Mouse (Mus musculus) stomach, postnatal 0 days (tissue): ENCODE data around the gene Zfp595. TPM values are rescaled to one million over a fixed set of nuclear protein-coding genes. Genes with fewer than 3 reads are reported as not detected.

Experiments
- ATAC-seq: fragments of 200-750 bp; cut with Nextera tagmentation; 2 replicates; pipeline ENCODE4 v1.8.0; 2017; ENCODE audit not compliant: low FRiP score, low TSS enrichment
- DNase-seq: peaks from one replicate; pipeline ENCODE4 v3.0.0-alpha.2; 2016; ENCODE audit warnings: low spot score
- H3K27ac ChIP-seq: fragments of 300-500 bp; sonication (generic); replicated peaks from 2 replicates; pipeline ENCODE4 v1.5.1; 2014; ENCODE audit warnings: mild to moderate bottlenecking, control low read depth
- H3K27me3 ChIP-seq: fragments of 300-500 bp; sonication (generic); 2 replicates; pipeline ENCODE4 v1.6.1; 2014; ENCODE audit warnings: low read length; ENCODE audit not compliant: control insufficient read depth, insufficient read depth
- H3K36me3 ChIP-seq: fragments of 300-500 bp; sonication (generic); 2 replicates; pipeline ENCODE4 v1.6.1; 2014; ENCODE audit warnings: low read length, mixed read lengths; ENCODE audit not compliant: control insufficient read depth, insufficient read depth
- H3K4me1 ChIP-seq: fragments of 300-500 bp; sonication (generic); replicated peaks from 2 replicates; pipeline ENCODE4 v1.6.1; 2014; ENCODE audit warnings: antibody characterized with exemption; ENCODE audit not compliant: control insufficient read depth, insufficient read depth
- H3K4me2 ChIP-seq: fragments of 300-500 bp; sonication (generic); replicated peaks from 2 replicates; pipeline ENCODE4 v1.6.1; 2014; ENCODE audit warnings: low read depth, mild to moderate bottlenecking, control low read depth, moderate library complexity
- H3K4me3 ChIP-seq: fragments of 300-500 bp; sonication (generic); 2 replicates; pipeline ENCODE4 v1.5.1; 2014; ENCODE audit warnings: low read depth, low read length, control low read depth
- H3K9ac ChIP-seq: fragments of 300-500 bp; sonication (generic); 2 replicates; pipeline ENCODE4 v1.6.1; 2014; ENCODE audit warnings: mild to moderate bottlenecking, low read length, control low read depth, mixed read lengths
- H3K9me3 ChIP-seq: fragments of 300-500 bp; sonication (generic); 2 replicates; pipeline ENCODE4 v1.6.1; 2016; ENCODE audit warnings: low read length; ENCODE audit not compliant: control insufficient read depth
- CTCF ChIP-seq: IDR thresholded peaks from 2 replicates; pipeline ENCODE4 v1.5.1; 2016; ENCODE audit warnings: antibody characterized with exemption, low read depth, mild to moderate bottlenecking, moderate library complexity
- EP300 ChIP-seq: optimal IDR thresholded peaks from 2 replicates; pipeline ENCODE3; 2016; ENCODE audit warnings: antibody characterized with exemption
- WGBS: fragments of 180-500 bp; shearing (Covaris S2); extraction: QIAGEN DNeasy Blood & Tissue Kit; methylation state at CpG from one replicate; pipeline ENCODE4 v1.1.7; 2014; 5-methylcytosine and 5-hydroxymethylcytosine counted together
- polyA plus RNA-seq: library from polyadenylated mRNA; unstranded; fragments of >200 nt; fragmentation: Nextera tagmentation; extraction: Ambion mirVana; gene quantifications from 2 replicates; pipeline ENCODE4 v1.2.1, GENCODE M21; 2015

Zfp595 gene
- polyA plus RNA-seq, 1 experiment from 2014 or later = 1.2 TPM

GRCm38 (mm10) chr13:67268568-67269369, 63.6 kb downstream of the Zfp595 start:
- peak overlapping the region; percentile 61; the same call in 1 of the 2 replicates for H3K27ac ChIP-seq
- H3K4me3 ChIP-seq = peak overlapping the region; percentile 70
- ATAC-seq (peak; percentile 96), DNase-seq (peak; percentile 69)
- peak overlapping the region; percentile 76 for H3K9ac ChIP-seq
- 5% methylated on average over 18 of the region's 18 CpGs for WGBS
- no peaks in the 10 kb centered on the region for H3K36me3 ChIP-seq
- no peaks in the 10 kb centered on the region for H3K4me1 ChIP-seq
- no peaks in the 10 kb centered on the region for H3K27me3 ChIP-seq
- peak overlapping the region; percentile 70 for H3K4me2 ChIP-seq
- TF ChIP-seq CTCF (no peak), EP300 (no peak)
- H3K9me3 ChIP-seq = no peaks in the 10 kb centered on the region

Other genes starting within 250 kb of the Zfp595 start
- gene Zfp708, start 234.6 kb downstream of the Zfp595 start, polyA plus RNA-seq = 1.8 and 2.3 TPM in 2 replicates
- gene Gm28557, start 224.0 kb downstream of the Zfp595 start, polyA plus RNA-seq = 1.1 and 1.3 TPM in 2 replicates
- 0.06 and 0.10 TPM in 2 replicates for gene Rslcan18, start 216.3 kb downstream of the Zfp595 start, polyA plus RNA-seq
- gene Zfp759, start 210.9 kb downstream of the Zfp595 start, polyA plus RNA-seq = 0.65 and 0.76 TPM in 2 replicates
- gene Rsl1, start 159.4 kb downstream of the Zfp595 start, polyA plus RNA-seq = 4.1 and 4.2 TPM in 2 replicates
- 0.68 and 0.82 TPM in 2 replicates for gene Zfp455, start 138.1 kb downstream of the Zfp595 start, polyA plus RNA-seq
- 0.64 and 0.68 TPM in 2 replicates for gene Zfp458, start 54.1 kb downstream of the Zfp595 start, polyA plus RNA-seq
- gene Zfp457, start 26.1 kb downstream of the Zfp595 start, polyA plus RNA-seq = 0.58 and 0.70 TPM in 2 replicates
- not detected in 2 replicates for gene Gm28044, start 28.0 kb upstream of the Zfp595 start, polyA plus RNA-seq
- gene Zfp953, start 28.0 kb upstream of the Zfp595 start, polyA plus RNA-seq = 0.61 and 0.63 TPM in 2 replicates
- gene Gm28041, start 43.2 kb upstream of the Zfp595 start, polyA plus RNA-seq = 0.44 and 0.47 TPM in 2 replicates
- gene Zfp456, start 43.2 kb upstream of the Zfp595 start, polyA plus RNA-seq = 0.97 and 1.0 TPM in 2 replicates
- 4.1 and 4.8 TPM in 2 replicates for gene Zfp429, start 67.2 kb upstream of the Zfp595 start, polyA plus RNA-seq
- gene Zfp459, start 88.8 kb upstream of the Zfp595 start, polyA plus RNA-seq = 1.3 and 1.5 TPM in 2 replicates
- 4.6 and 4.7 TPM in 2 replicates for gene Zfp874a, start 119.1 kb upstream of the Zfp595 start, polyA plus RNA-seq
- gene Zfp874b, start 151.7 kb upstream of the Zfp595 start, polyA plus RNA-seq = 1.9 and 2.4 TPM in 2 replicates
- gene Zfp58, start 168.0 kb upstream of the Zfp595 start, polyA plus RNA-seq = 5.6 and 5.8 TPM in 2 replicates
- not detected in 2 replicates for gene Gm26965, start 193.6 kb upstream of the Zfp595 start, polyA plus RNA-seq
- gene Zfp87, start 193.6 kb upstream of the Zfp595 start, polyA plus RNA-seq = 27.4 and 29.3 TPM in 2 replicates
- gene Zfp748, start 221.3 kb upstream of the Zfp595 start, polyA plus RNA-seq = 3.8 and 4.1 TPM in 2 replicates